Mouse (Mus musculus) cerebellum, adult 8-10 months (tissue): Measurements from ENCODE around the gene Tac1.
"Not testable (repeated sequence)": the region's sequence is repeated elsewhere in the genome, so short reads cannot be mapped to it uniquely, and the experiment has no call there.

Experiments
- DNase-seq: peaks from one replicate; pipeline ENCODE4 v3.0.0; 2022

Gene Tac1

GRCm38 (mm10) chr6:7554829-7555391 is at the start of gene Tac1:
Tac1 (plus strand) TSS chr6:7554879.
- DNase-seq = no peak

- DNase-seq = not testable (repeated sequence)
Observed at GRCm38 (mm10) chr6:7543511-7543910, 11.2 kb upstream of the Tac1 start.

- no peak for DNase-seq
Observed at GRCm38 (mm10) chr6:7555688-7556476, 1.2 kb downstream of the Tac1 start.

GRCm38 (mm10) chr6:7558164-7558563 is 3.5 kb downstream of the Tac1 start:
- DNase-seq = no peak

- DNase-seq = no peak
Observed at GRCm38 (mm10) chr6:7562524-7562923, 7.8 kb downstream of the Tac1 start.

GRCm38 (mm10) chr6:7564537-7564936 is 9.9 kb downstream of the Tac1 start:
- DNase-seq = no peak

GRCm38 (mm10) chr6:7571144-7571543 is 16.5 kb downstream of the Tac1 start:
- no peak for DNase-seq

- no peak for DNase-seq
Observed at GRCm38 (mm10) chr6:7578031-7578430, 23.4 kb downstream of the Tac1 start.

- DNase-seq = no peak
Observed at GRCm38 (mm10) chr6:7594445-7594844, 39.8 kb downstream of the Tac1 start.

GRCm38 (mm10) chr6:7598416-7598815 is 43.7 kb downstream of the Tac1 start:
- no peak for DNase-seq

GRCm38 (mm10) chr6:7600228-7600627 is 45.5 kb downstream of the Tac1 start:
- no peak for DNase-seq

- no peak for DNase-seq
Observed at GRCm38 (mm10) chr6:7601353-7602094, 46.8 kb downstream of the Tac1 start.

- DNase-seq = not testable (repeated sequence)
Observed at GRCm38 (mm10) chr6:7613676-7614075, 59.0 kb downstream of the Tac1 start.
